Mouse (Mus musculus) left cerebral cortex, adult 11 months (tissue): ENCODE measurements at regions not wholly inside any gene's neighbourhood (a gene's known extent, or its start where the extent isn't known, plus 50 kb on each side); places are given as distances from the start of the nearest gene placed in this dataset.

Experiments used
- DNase-seq: peaks from one replicate; pipeline ENCODE4 v3.0.0; 2022; ENCODE audit warnings: low spot score

GRCm38 (mm10) chr15:34775714-34776113 is 418.0 kb upstream of the 9430069I07Rik start:
- no peak for DNase-seq

- DNase-seq: no peak
These were observed 394.1 kb upstream of the 9430069I07Rik start for GRCm38 (mm10) chr15:34751746-34752145.

GRCm38 (mm10) chr15:34751021-34751420 is 393.3 kb upstream of the 9430069I07Rik start:
- no peak for DNase-seq

- DNase-seq: no peak
These were observed 389.4 kb upstream of the 9430069I07Rik start for GRCm38 (mm10) chr15:34747111-34747510.

- DNase-seq: peak; percentile 32
These were observed 385.6 kb upstream of the 9430069I07Rik start for GRCm38 (mm10) chr15:34743130-34743782.

GRCm38 (mm10) chr15:34741488-34741887 is 383.8 kb upstream of the 9430069I07Rik start:
- no peak for DNase-seq
